13 mouse cellular contexts compared by ENCODE assay signal in genomic region chr4:123625332-123626072, GRCm38 (mm10). TPM values are rescaled to one million over a fixed set of nuclear protein-coding genes. Genes with fewer than 3 reads are reported as not detected.
DNase-seq lines count a peak whose midpoint lies in the region; ATAC-seq and TF ChIP-seq lines count a peak whose summit lies in the region.
"Had no signal": no experiment of that assay in that cellular context is flagged by ENCODE, and none has a peak within 500 bp of the region (broad histone marks: within the 10 kb centered on the region; RNA-seq: fewer than 3 reads in every experiment).

No protein-coding gene starts in this region.

- DNase-seq in hindbrain, embryonic 10.5 days (ENCODE audit: low spot score) = no peak
- DNase-seq in hindbrain, postnatal 0 days (ENCODE audit: low spot score) = no peak
- no peak for DNase-seq in lung, postnatal 10 days
- peak; percentile 13 for DNase-seq in c-Kit-positive CD71-positive TER-119-negative erythroid progenitor cells, embryonic 14.5 days (ENCODE audit: low read depth)
- no peak for DNase-seq in adrenal gland, adult 18-20 months (ENCODE audit: low spot score in 2 of 2)
- no peak for DNase-seq in midbrain, embryonic 11.5 days (ENCODE audit: low spot score, missing footprints)
- DNase-seq: cerebellum, adult 9-11 months; kidney, postnatal 25 days; right cerebral cortex, adult 18-20 months; thymus, postnatal 4 days had no signal

- H3K4me2 ChIP-seq in hindbrain, postnatal 0 days (ENCODE audit: low read depth, low read length) = no peak overlapping the region
- H3K4me2 ChIP-seq in lung, embryonic 16.5 days (ENCODE audit: low read depth, low read length) = no peak overlapping the region
- H3K4me2 ChIP-seq in midbrain, embryonic 11.5 days = no peak overlapping the region
- H3K4me2 ChIP-seq: embryonic facial prominence, embryonic 15.5 days had no signal

- H3K9ac ChIP-seq in hindbrain, postnatal 0 days (replicated peaks; ENCODE audit: low read length) = no peak overlapping the region
- H3K9ac ChIP-seq in lung, embryonic 16.5 days (ENCODE audit: low read length) = no peak overlapping the region
- H3K9ac ChIP-seq in midbrain, embryonic 11.5 days (ENCODE audit: low read length) = no peak overlapping the region
- H3K9ac ChIP-seq: embryonic facial prominence, embryonic 15.5 days had no signal

- H3K4me3 ChIP-seq in hindbrain, embryonic 10.5 days = no peak overlapping the region
- no peak overlapping the region for H3K4me3 ChIP-seq in hindbrain, postnatal 0 days (ENCODE audit: low read length)
- no peak overlapping the region for H3K4me3 ChIP-seq in lung, embryonic 16.5 days (ENCODE audit: low read length)
- no peak overlapping the region for H3K4me3 ChIP-seq in midbrain, embryonic 11.5 days (ENCODE audit: low read depth, low read length)
- H3K4me3 ChIP-seq: embryonic facial prominence, embryonic 15.5 days had no signal

- TF ChIP-seq CTCF in hindbrain, postnatal 0 days (IDR thresholded peaks at IDR 0.05; ENCODE audit: low read depth) = no peak

- WGBS in hindbrain, embryonic 10.5 days = 77% methylated on average over 6 of the region's 6 CpGs
- 82% methylated on average over 6 of the region's 6 CpGs for WGBS in hindbrain, postnatal 0 days
- 73% methylated on average over 6 of the region's 6 CpGs for WGBS in lung, embryonic 16.5 days
- 79% methylated on average over 6 of the region's 6 CpGs for WGBS in midbrain, embryonic 11.5 days

- 0 out of 2 replicates have a peak, but pooled peaks cover 5% of the 10 kb centered on the region for H3K36me3 ChIP-seq in hindbrain, embryonic 10.5 days
- no peaks in the 10 kb centered on the region for H3K36me3 ChIP-seq in hindbrain, postnatal 0 days (ENCODE audit: insufficient read depth, low read length)
- no peaks in the 10 kb centered on the region for H3K36me3 ChIP-seq in lung, embryonic 16.5 days (ENCODE audit: control insufficient read depth, insufficient read depth, low read length)
- no peaks in the 10 kb centered on the region for H3K36me3 ChIP-seq in midbrain, embryonic 11.5 days (ENCODE audit: control insufficient read depth, insufficient read depth, low read length)
- H3K36me3 ChIP-seq: embryonic facial prominence, embryonic 15.5 days had no signal

- H3K27me3 ChIP-seq in hindbrain, embryonic 10.5 days (ENCODE audit: insufficient read depth, poor library complexity, severe bottlenecking) = no peaks in the 10 kb centered on the region
- H3K27me3 ChIP-seq in hindbrain, postnatal 0 days (ENCODE audit: insufficient read depth, low read length) = no peaks in the 10 kb centered on the region
- H3K27me3 ChIP-seq in lung, embryonic 16.5 days (ENCODE audit: control insufficient read depth, insufficient read depth, low read depth, low read length) = no peaks in the 10 kb centered on the region
- H3K27me3 ChIP-seq in midbrain, embryonic 11.5 days (ENCODE audit: control insufficient read depth, insufficient read depth, low read length) = no peaks in the 10 kb centered on the region
- H3K27me3 ChIP-seq: embryonic facial prominence, embryonic 15.5 days had no signal

- peaks cover 24% of the 10 kb centered on the region for H3K4me1 ChIP-seq in hindbrain, embryonic 10.5 days (replicated peaks)
- peaks cover 6% of the 10 kb centered on the region for H3K4me1 ChIP-seq in hindbrain, postnatal 0 days (ENCODE audit: insufficient read depth, low read length)
- peaks cover 38% of the 10 kb centered on the region for H3K4me1 ChIP-seq in lung, embryonic 16.5 days (replicated peaks; ENCODE audit: control insufficient read depth, insufficient read depth, low read length)
- peaks cover 19% of the 10 kb centered on the region; the same call in 1 of the 2 replicates for H3K4me1 ChIP-seq in midbrain, embryonic 11.5 days (ENCODE audit: control insufficient read depth, insufficient read depth, low read length)

- no peak for ATAC-seq in hindbrain, postnatal 0 days
- ATAC-seq in lung, embryonic 16.5 days (ENCODE audit: low read depth) = no peak
- ATAC-seq in megakaryocyte progenitor cell, adult 5-6 weeks (replicated peaks; ENCODE audit: poor library complexity) = peak; percentile 48
- no peak for ATAC-seq in midbrain, embryonic 11.5 days (ENCODE audit: low FRiP score)

- H3K27ac ChIP-seq in hindbrain, embryonic 10.5 days = peak overlapping the region; percentile 57
- H3K27ac ChIP-seq in hindbrain, postnatal 0 days = no peak overlapping the region
- H3K27ac ChIP-seq in lung, embryonic 16.5 days (ENCODE audit: low read length) = peak overlapping the region; percentile 80
- no peak overlapping the region for H3K27ac ChIP-seq in midbrain, embryonic 11.5 days (ENCODE audit: low read depth, low read length)

- H3K9me3 ChIP-seq in hindbrain, embryonic 10.5 days = no peaks in the 10 kb centered on the region
- no peaks in the 10 kb centered on the region for H3K9me3 ChIP-seq in hindbrain, postnatal 0 days (ENCODE audit: low read length)
- H3K9me3 ChIP-seq in lung, embryonic 16.5 days (ENCODE audit: control insufficient read depth, low read length) = no peaks in the 10 kb centered on the region
- no peaks in the 10 kb centered on the region for H3K9me3 ChIP-seq in midbrain, embryonic 11.5 days (ENCODE audit: control insufficient read depth, low read length)
- H3K9me3 ChIP-seq: embryonic facial prominence, embryonic 15.5 days had no signal

RNA-seq across cellular contexts. Expression of gene Macf1, which starts 58.7 kb away (rescaled TPM):
- polyA plus RNA-seq in hindbrain, embryonic 10.5 days (2016; fragmentation: Nextera tagmentation; extraction: Ambion mirVana) = 36.5 and 42.3 TPM in 2 replicates
- 243 and 269 TPM in 2 replicates for total RNA-seq in hindbrain, postnatal 0 days (2014; rRNA removed)
- polyA plus RNA-seq in hindbrain, postnatal 0 days (2015; fragmentation: Nextera tagmentation; extraction: Ambion mirVana) = 57.3 and 57.8 TPM in 2 replicates
- 77.8 and 89.5 TPM in 2 replicates for polyA plus RNA-seq in lung, embryonic 16.5 days (2015; fragmentation: Nextera tagmentation; extraction: Ambion mirVana)
- 103 and 130 TPM in 2 replicates for total RNA-seq in megakaryocyte progenitor cell, adult 5-6 weeks (2015)
- 123 and 159 TPM in 2 replicates for total RNA-seq in megakaryocyte progenitor cell, adult 5-6 weeks (2017)
- 100 to 1,000 TPM; 108 to 123 TPM for total RNA-seq in adrenal gland, adult 18-20 months (2021)
- polyA plus RNA-seq in midbrain, embryonic 11.5 days (2014; fragmentation: Nextera tagmentation; extraction: Ambion mirVana) = 74.6 and 78.0 TPM in 2 replicates

Comparison
In these comparisons a context has a peak if more than half of its experiments do, and no peak if none do; other contexts are left out.
1. H3K27ac ChIP-seq: peak in hindbrain, embryonic 10.5 days (single experiment) and lung, embryonic 16.5 days (single experiment); none in hindbrain, postnatal 0 days (single experiment) and midbrain, embryonic 11.5 days (single experiment).